Mouse (Mus musculus) macrophage (primary cell): ENCODE measurements around the gene Sfswap. TPM values are rescaled to one million over a fixed set of nuclear protein-coding genes. Genes with fewer than 3 reads are reported as not detected.

Experiments used
- H3K27ac ChIP-seq: fragments of 350-480 bp; formaldehyde crosslinking; 2 replicates; pipeline ENCODE4 v1.9.0; 2021
- H3K36me3 ChIP-seq: fragments of 350-480 bp; formaldehyde crosslinking; 2 replicates; pipeline ENCODE4 v1.9.0; 2021; ENCODE audit errors: inconsistent target
- H3K4me3 ChIP-seq: fragments of 350-480 bp; formaldehyde crosslinking; 2 replicates; pipeline ENCODE4 v1.9.0; 2021; ENCODE audit errors: inconsistent target
- H3K79me2 ChIP-seq: fragments of 350-480 bp; formaldehyde crosslinking; 2 replicates; pipeline ENCODE4 v1.9.0; 2021; ENCODE audit errors: inconsistent target
- WGBS: methylation state at CpG from one replicate; pipeline ENCODE4 v1.1.7; 2026; ENCODE audit warnings: inconsistent platforms; ENCODE audit not compliant: missing documents; 5-methylcytosine and 5-hydroxymethylcytosine counted together
- polyA plus RNA-seq: library from polyadenylated mRNA; stranded (reverse); fragments of 250-400 nt; gene quantifications from 3 replicates; pipeline ENCODE4 v1.2.4, GENCODE M21; 2018; ENCODE audit warnings: inconsistent platforms

The Sfswap gene
- polyA plus RNA-seq, 1 experiment from 2014 or later: 54.6 TPM

- Histone ChIP-seq H3K27ac (no peak overlapping the region), H3K79me2 (peaks cover 64% of the 10 kb centered on the region), H3K4me3 (no peak overlapping the region), H3K36me3 (peaks cover 79% of the 10 kb centered on the region; the same call in 1 of the 2 replicates)
- WGBS: 50% methylated on average over 3 of the region's 4 CpGs
Observed at GRCm38 (mm10) chr5:129518180-129518579, 17.2 kb downstream of the Sfswap start.

GRCm38 (mm10) chr5:129518786-129519185, 17.8 kb downstream of the Sfswap start:
- no peak overlapping the region for H3K4me3 ChIP-seq
- WGBS: 89% methylated on average over 1 of the region's 1 CpGs
- H3K79me2 ChIP-seq: peaks cover 70% of the 10 kb centered on the region
- peaks cover 79% of the 10 kb centered on the region; the same call in 1 of the 2 replicates for H3K36me3 ChIP-seq
- H3K27ac ChIP-seq: no peak overlapping the region

- WGBS: 83% methylated on average over 2 of the region's 2 CpGs
- no peak overlapping the region for H3K4me3 ChIP-seq
- H3K27ac ChIP-seq: no peak overlapping the region
- peaks cover 78% of the 10 kb centered on the region for H3K79me2 ChIP-seq
- H3K36me3 ChIP-seq: peaks cover 77% of the 10 kb centered on the region; the same call in 1 of the 2 replicates
Observed at GRCm38 (mm10) chr5:129519591-129519990, 18.6 kb downstream of the Sfswap start.

GRCm38 (mm10) chr5:129521501-129521900, 20.5 kb downstream of the Sfswap start:
- Histone ChIP-seq H3K27ac (no peak overlapping the region), H3K4me3 (no peak overlapping the region), H3K79me2 (peaks cover 94% of the 10 kb centered on the region), H3K36me3 (peaks cover 71% of the 10 kb centered on the region)
- 72% methylated on average over 7 of the region's 7 CpGs for WGBS

- peaks cover 71% of the 10 kb centered on the region for H3K36me3 ChIP-seq
- H3K4me3 ChIP-seq: no peak overlapping the region
- H3K79me2 ChIP-seq: peaks cover 94% of the 10 kb centered on the region
- H3K27ac ChIP-seq: no peak overlapping the region
- 71% methylated on average over 3 of the region's 3 CpGs for WGBS
Observed at GRCm38 (mm10) chr5:129521913-129522312, 20.9 kb downstream of the Sfswap start.

- peaks cover 96% of the 10 kb centered on the region for H3K79me2 ChIP-seq
- peaks cover 67% of the 10 kb centered on the region for H3K36me3 ChIP-seq
- 100% methylated on average over 2 of the region's 3 CpGs for WGBS
- H3K27ac ChIP-seq: no peak overlapping the region
- no peak overlapping the region for H3K4me3 ChIP-seq
Observed at GRCm38 (mm10) chr5:129523166-129523565, 22.1 kb downstream of the Sfswap start.

GRCm38 (mm10) chr5:129524751-129525150, 23.7 kb downstream of the Sfswap start:
- no peak overlapping the region for H3K4me3 ChIP-seq
- H3K79me2 ChIP-seq: peaks cover 93% of the 10 kb centered on the region
- H3K36me3 ChIP-seq: peaks cover 52% of the 10 kb centered on the region
- H3K27ac ChIP-seq: no peak overlapping the region
- WGBS: 71% methylated on average over 5 of the region's 5 CpGs

GRCm38 (mm10) chr5:129527162-129527561, 26.1 kb downstream of the Sfswap start:
- Histone ChIP-seq H3K27ac (no peak overlapping the region), H3K79me2 (peaks cover 73% of the 10 kb centered on the region), H3K4me3 (no peak overlapping the region), H3K36me3 (peaks cover 50% of the 10 kb centered on the region)
- 80% methylated on average over 5 of the region's 5 CpGs for WGBS

GRCm38 (mm10) chr5:129529571-129529970, 28.6 kb downstream of the Sfswap start:
- Histone ChIP-seq H3K27ac (no peak overlapping the region), H3K79me2 (peaks cover 70% of the 10 kb centered on the region), H3K4me3 (no peak overlapping the region), H3K36me3 (peaks cover 51% of the 10 kb centered on the region)
- 75% methylated on average over 1 of the region's 1 CpGs for WGBS

GRCm38 (mm10) chr5:129533731-129534130, 32.7 kb downstream of the Sfswap start:
- 76% methylated on average over 3 of the region's 3 CpGs for WGBS
- Histone ChIP-seq H3K79me2 (peaks cover 69% of the 10 kb centered on the region; the same call in 1 of the 2 replicates), H3K36me3 (peaks cover 37% of the 10 kb centered on the region; the same call in 1 of the 2 replicates), H3K4me3 (no peak overlapping the region), H3K27ac (no peak overlapping the region)

GRCm38 (mm10) chr5:129534500-129534899, 33.5 kb downstream of the Sfswap start:
- H3K27ac ChIP-seq: no peak overlapping the region
- H3K79me2 ChIP-seq: peaks cover 61% of the 10 kb centered on the region; the same call in 1 of the 2 replicates
- H3K36me3 ChIP-seq: peaks cover 44% of the 10 kb centered on the region; the same call in 1 of the 2 replicates
- H3K4me3 ChIP-seq: no peak overlapping the region
- 94% methylated on average over 2 of the region's 2 CpGs for WGBS

- WGBS: 79% methylated on average over 2 of the region's 2 CpGs
- H3K79me2 ChIP-seq: peaks cover 60% of the 10 kb centered on the region; the same call in 1 of the 2 replicates
- peaks cover 45% of the 10 kb centered on the region; the same call in 1 of the 2 replicates for H3K36me3 ChIP-seq
- H3K4me3 ChIP-seq: no peak overlapping the region
- no peak overlapping the region for H3K27ac ChIP-seq
Observed at GRCm38 (mm10) chr5:129535021-129535420, 34.0 kb downstream of the Sfswap start.

- Histone ChIP-seq H3K79me2 (peaks cover 60% of the 10 kb centered on the region; the same call in 1 of the 2 replicates), H3K36me3 (peaks cover 45% of the 10 kb centered on the region; the same call in 1 of the 2 replicates), H3K27ac (no peak overlapping the region), H3K4me3 (no peak overlapping the region)
- WGBS: 98% methylated on average over 3 of the region's 3 CpGs
Observed at GRCm38 (mm10) chr5:129535431-129535830, 34.4 kb downstream of the Sfswap start.

- 96% methylated on average over 4 of the region's 4 CpGs for WGBS
- Histone ChIP-seq H3K79me2 (peaks cover 44% of the 10 kb centered on the region; the same call in 1 of the 2 replicates), H3K4me3 (no peak overlapping the region), H3K36me3 (peaks cover 57% of the 10 kb centered on the region), H3K27ac (no peak overlapping the region)
Observed at GRCm38 (mm10) chr5:129538826-129539225, 37.8 kb downstream of the Sfswap start.

GRCm38 (mm10) chr5:129542236-129542635, 41.2 kb downstream of the Sfswap start:
- WGBS: 100% methylated on average over 3 of the region's 3 CpGs

GRCm38 (mm10) chr5:129545787-129546186, 44.8 kb downstream of the Sfswap start:
- H3K4me3 ChIP-seq: no peak overlapping the region
- WGBS: 99% methylated on average over 9 of the region's 9 CpGs
- peaks cover 85% of the 10 kb centered on the region for H3K36me3 ChIP-seq
- H3K27ac ChIP-seq: no peak overlapping the region
- no peaks in the 10 kb centered on the region for H3K79me2 ChIP-seq

More at GRCm38 (mm10) chr5:129542236-129542635, 41.2 kb downstream of the Sfswap start:
- Histone ChIP-seq H3K36me3 (peaks cover 73% of the 10 kb centered on the region), H3K27ac (no peak overlapping the region), H3K79me2 (peaks cover 11% of the 10 kb centered on the region; the same call in 1 of the 2 replicates), H3K4me3 (no peak overlapping the region)
